Mouse (Mus musculus): ENCODE results near the gene Gpi1. TPM values are rescaled to one million over a fixed set of nuclear protein-coding genes. Genes with fewer than 3 reads are reported as not detected.

Gene Gpi1
- total and polyA plus RNA-seq, 3 experiments, result 278 to 693 (median 332) TPM

DNA sequence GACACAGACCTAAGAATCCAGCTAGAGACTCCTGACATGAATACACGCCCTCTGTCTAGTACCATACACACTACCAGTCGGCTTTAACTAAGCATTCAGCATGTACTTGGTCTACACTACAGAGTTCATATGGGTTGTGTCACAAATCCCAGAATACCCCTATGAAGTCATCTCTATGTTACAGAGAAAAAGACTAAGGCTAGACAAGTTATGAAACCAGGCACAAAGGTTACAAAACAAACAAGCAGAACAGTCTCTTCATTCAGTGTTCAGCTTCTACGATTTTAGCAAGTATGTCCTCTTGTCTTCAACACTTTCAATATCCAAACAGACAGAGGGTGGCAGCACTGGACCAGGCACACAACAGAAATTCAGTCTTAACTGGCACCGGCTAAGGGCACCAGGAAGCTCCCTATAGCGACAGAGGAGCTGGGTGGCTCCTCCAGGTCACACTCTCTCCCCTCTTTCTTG lies 35.8 kb upstream of the Gpi1 start (continued):
- TF ChIP-seq ZMIZ1 (IDR thresholded peaks at IDR 0.05; ENCODE audit: low read depth, low read length) (no peak), POLR2A (IDR thresholded peaks at IDR 0.05; ENCODE audit: low read depth, low read length) (no peak), HCFC1 (IDR thresholded peaks at IDR 0.05; ENCODE audit: low read depth, low read length) (no peak), RAD21 (IDR thresholded peaks at IDR 0.05; ENCODE audit: low read depth, low read length) (peak; percentile 93), PAX5 (IDR thresholded peaks at IDR 0.05; ENCODE audit: low read length) (no peak), E2F4 (IDR thresholded peaks at IDR 0.05; ENCODE audit: insufficient replicate concordance, low read depth, low read length) (no peak), EP300 (IDR thresholded peaks at IDR 0.05; ENCODE audit: low read length) (no peak)

GRCm38 (mm10) chr7:34263437-34263836 lies 33.3 kb upstream of the Gpi1 start:
- Histone ChIP-seq H3K4me2 (ENCODE audit: insufficient read depth, low read depth, poor library complexity, severe bottlenecking) (no peak overlapping the region), H3K4me1 (ENCODE audit: control insufficient read depth in 1 of 2, insufficient read depth in 2 of 2) (peaks cover 0 to 49% of the 10 kb centered on the region in 2 experiments; a peak in 3 of 4 replicates), H3K27ac (ENCODE audit: insufficient read depth, low read depth) (no peak overlapping the region), H3K4me3 (replicated peaks in 1 of 3; ENCODE audit: low read depth in 2 of 3, low read length in 2 of 3, poor library complexity in 1 of 3) (no peak overlapping the region), H3K79me2 (replicated peaks; ENCODE audit: control insufficient read depth, extremely low read depth, insufficient read depth, poor library complexity, severe bottlenecking) (no peaks in the 10 kb centered on the region), H3K9me3 (replicated peaks; ENCODE audit: low read length) (no peaks in the 10 kb centered on the region), H3K9ac (ENCODE audit: insufficient read depth, low read depth) (no peak overlapping the region), H3K27me3 (replicated peaks) (no peaks in the 10 kb centered on the region), H3K36me3 (replicated peaks in 1 of 2; ENCODE audit: control insufficient read depth in 1 of 2, insufficient read depth in 1 of 2, low read length in 1 of 2) (peaks cover 6 to 38% of the 10 kb centered on the region in 2 experiments)
- dilution Hi-C loops (cut with MboI; ENCODE audit: extremely low pct_ligation_motif_present, extremely low pct_unique_long_range_greater_than_20kb, low sequenced_read_pairs) (no loop called here), in situ Hi-C loops (cut with MboI; ENCODE audit: low pct_ligation_motif_present, low pct_unique_long_range_greater_than_20kb, low sequenced_read_pairs) (loop anchor here (25.0 kb wide), 1 partner anchor 399 kb away; the partner anchor contains the start of gene Kctd15)
- TF ChIP-seq ETS1 (conservative IDR thresholded peaks at IDR 0.05; ENCODE audit: low read depth, low read length) (no peak), PAX5 (IDR thresholded peaks at IDR 0.05; ENCODE audit: low read length) (no peak), CTCF (conservative IDR thresholded peaks at IDR 0.05 in 1 of 2, IDR thresholded peaks at IDR 0.05 in 1 of 2; ENCODE audit: low read depth in 2 of 2, low read length in 2 of 2) (no peak), KAT2A (IDR thresholded peaks at IDR 0.05; ENCODE audit: insufficient replicate concordance, low read length) (no peak), MEF2A (IDR thresholded peaks at IDR 0.05; ENCODE audit: borderline replicate concordance, low read depth, low read length) (no peak), SIN3A (IDR thresholded peaks at IDR 0.05; ENCODE audit: low read length) (no peak), HCFC1 (IDR thresholded peaks at IDR 0.05; ENCODE audit: low read depth, low read length) (no peak), BHLHE40 (IDR thresholded peaks at IDR 0.05; ENCODE audit: low read depth, low read length) (no peak), MXI1 (IDR thresholded peaks at IDR 0.05; ENCODE audit: low read depth, low read length) (no peak), NELFE (IDR thresholded peaks at IDR 0.05; ENCODE audit: low read depth, low read length) (no peak), USF2 (conservative IDR thresholded peaks at IDR 0.05; ENCODE audit: low read depth, low read length) (no peak), JUN (IDR thresholded peaks at IDR 0.05; ENCODE audit: insufficient read depth, low read depth, low read length) (no peak), CHD2 (IDR thresholded peaks at IDR 0.05; ENCODE audit: low read length) (no peak), SMC3 (IDR thresholded peaks at IDR 0.05; ENCODE audit: low read depth, low read length) (no peak), ZMIZ1 (IDR thresholded peaks at IDR 0.05; ENCODE audit: low read depth, low read length) (no peak), MAZ (IDR thresholded peaks at IDR 0.05; ENCODE audit: low read depth, low read length) (no peak), TBP (conservative IDR thresholded peaks at IDR 0.05; ENCODE audit: low read depth, low read length) (no peak), NRF1 (IDR thresholded peaks at IDR 0.05; ENCODE audit: low read depth, low read length) (no peak), ZKSCAN1 (IDR thresholded peaks at IDR 0.05; ENCODE audit: borderline replicate concordance, low read depth, low read length) (no peak)
- DNase-seq (ENCODE audit: extremely low read depth), result peak; percentile 17
